Mouse (Mus musculus): ENCODE data around the gene Mex3d. TPM values are rescaled to one million over a fixed set of nuclear protein-coding genes. Genes with fewer than 3 reads are reported as not detected.

The Mex3d gene
- polyA plus RNA-seq, 1 experiment from 2014 or later: 5.1 TPM

- Histone ChIP-seq H3K27ac (ENCODE audit: low read length) (no peak overlapping the region), H3K4me2 (replicated peaks; ENCODE audit: low read depth, low read length) (no peak overlapping the region), H3K27me3 (ENCODE audit: insufficient read depth, low read length) (no peaks in the 10 kb centered on the region), H3K9ac (replicated peaks; ENCODE audit: low read length) (no peak overlapping the region), H3K36me3 (ENCODE audit: insufficient read depth, low read length) (peaks cover 90% of the 10 kb centered on the region), H3K9me3 (ENCODE audit: low read length) (no peaks in the 10 kb centered on the region), H3K4me1 (ENCODE audit: insufficient read depth, low read length) (peaks cover 4% of the 10 kb centered on the region; the same call in 1 of the 2 replicates), H3K4me3 (ENCODE audit: low read length) (no peak overlapping the region)
- ATAC-seq (ENCODE audit: low FRiP score, low TSS enrichment): no peak
- WGBS: 82% methylated on average over 1 of the region's 1 CpGs
Observed at GRCm38 (mm10) chr10:80417841-80418240, 30.4 kb upstream of the Mex3d start.

- H3K4me1 ChIP-seq (ENCODE audit: insufficient read depth, low read length): peaks cover 4% of the 10 kb centered on the region; the same call in 1 of the 2 replicates
- WGBS: 96% methylated on average over 10 of the region's 10 CpGs
- no peak overlapping the region for H3K4me2 ChIP-seq (replicated peaks; ENCODE audit: low read depth, low read length)
- H3K4me3 ChIP-seq (ENCODE audit: low read length): no peak overlapping the region
- no peaks in the 10 kb centered on the region for H3K9me3 ChIP-seq (ENCODE audit: low read length)
- H3K9ac ChIP-seq (replicated peaks; ENCODE audit: low read length): no peak overlapping the region
- ATAC-seq (ENCODE audit: low FRiP score, low TSS enrichment): no peak
- H3K27me3 ChIP-seq (ENCODE audit: insufficient read depth, low read length): no peaks in the 10 kb centered on the region
- H3K27ac ChIP-seq (ENCODE audit: low read length): no peak overlapping the region
- peaks cover 94% of the 10 kb centered on the region for H3K36me3 ChIP-seq (ENCODE audit: insufficient read depth, low read length)
Observed at GRCm38 (mm10) chr10:80417371-80417770, 29.9 kb upstream of the Mex3d start.

DNA sequence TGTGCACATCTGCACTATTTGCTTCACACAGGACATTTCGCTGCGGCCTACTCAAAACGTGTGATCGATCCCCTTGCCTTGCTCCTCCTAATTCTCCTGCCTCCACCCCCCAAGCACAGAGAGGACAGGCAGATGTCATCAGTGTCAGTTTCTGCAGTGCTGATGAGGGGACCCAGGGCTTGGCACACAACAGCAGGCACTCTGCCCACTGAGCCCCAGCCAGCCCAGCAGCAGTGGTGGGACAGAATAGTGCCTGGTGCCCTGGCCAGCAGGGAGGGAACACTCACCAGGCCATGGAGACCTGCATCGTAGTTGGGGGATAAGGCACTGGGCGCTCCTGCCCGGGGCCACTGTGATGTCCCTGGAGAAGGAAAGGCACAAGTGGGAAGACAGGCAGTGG lies 28.1 kb upstream of the Mex3d start:
- H3K9me3 ChIP-seq (ENCODE audit: low read length): no peaks in the 10 kb centered on the region
- H3K36me3 ChIP-seq (ENCODE audit: insufficient read depth, low read length): peaks cover 100% of the 10 kb centered on the region
- no peak overlapping the region for H3K4me3 ChIP-seq (ENCODE audit: low read length)
- ATAC-seq (ENCODE audit: low FRiP score, low TSS enrichment): no peak
- peaks cover 4% of the 10 kb centered on the region; the same call in 1 of the 2 replicates for H3K4me1 ChIP-seq (ENCODE audit: insufficient read depth, low read length)
- H3K27me3 ChIP-seq (ENCODE audit: insufficient read depth, low read length): no peaks in the 10 kb centered on the region
- no peak overlapping the region for H3K4me2 ChIP-seq (replicated peaks; ENCODE audit: low read depth, low read length)
- no peak overlapping the region for H3K9ac ChIP-seq (replicated peaks; ENCODE audit: low read length)
- WGBS: 91% methylated on average over 7 of the region's 7 CpGs
- no peak overlapping the region for H3K27ac ChIP-seq (ENCODE audit: low read length)

DNA sequence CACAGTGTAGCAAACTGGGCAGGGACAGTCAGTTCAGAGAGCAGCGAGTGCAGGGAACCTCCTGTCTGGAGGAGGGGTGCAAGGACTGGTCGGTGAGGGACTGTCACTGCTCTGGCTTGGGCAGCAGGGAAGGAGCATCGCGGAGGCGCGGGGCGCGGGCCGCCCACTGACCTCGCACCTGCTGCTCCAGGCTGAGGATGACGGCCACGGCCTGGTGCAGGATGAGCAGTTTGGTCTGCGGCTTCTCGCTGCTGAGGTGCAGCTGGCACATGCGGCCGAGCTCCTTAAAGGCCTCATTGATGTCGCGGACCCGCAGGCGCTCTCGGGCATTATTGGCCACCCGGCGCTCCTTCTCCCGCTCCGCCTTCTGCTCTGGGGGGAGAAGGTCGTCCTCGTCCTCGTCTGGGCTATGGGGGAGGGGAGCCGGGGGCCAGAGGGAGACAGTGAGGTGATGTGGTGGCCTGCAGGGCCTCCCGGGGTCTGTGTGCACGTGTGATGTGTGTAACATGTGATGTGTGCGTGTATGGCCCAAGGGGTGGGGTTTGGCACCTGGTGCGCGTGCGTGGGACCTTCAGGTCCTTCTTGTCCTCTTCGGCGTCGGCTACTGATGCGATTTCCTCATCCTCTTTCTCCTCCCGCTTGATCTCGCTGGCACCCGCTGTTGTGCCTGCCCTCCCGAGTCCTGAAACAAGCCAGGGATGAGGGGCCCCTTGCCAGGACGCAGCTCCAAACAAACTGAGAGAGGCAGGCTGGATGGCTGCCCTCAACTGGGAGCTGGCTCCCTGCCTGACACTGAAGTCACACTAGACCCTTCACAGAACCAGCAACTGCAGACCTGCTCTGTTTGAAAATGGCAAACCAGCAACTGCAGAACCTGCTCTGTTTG lies 25.4 kb upstream of the Mex3d start:
- no peaks in the 10 kb centered on the region for H3K9me3 ChIP-seq (ENCODE audit: low read length)
- H3K36me3 ChIP-seq (ENCODE audit: insufficient read depth, low read length): peaks cover 91% of the 10 kb centered on the region
- ATAC-seq (ENCODE audit: low FRiP score, low TSS enrichment): no peak
- H3K27ac ChIP-seq (ENCODE audit: low read length): no peak overlapping the region
- 86% methylated on average over 37 of the region's 44 CpGs for WGBS
- no peak overlapping the region for H3K4me3 ChIP-seq (ENCODE audit: low read length)
- no peak overlapping the region for H3K4me2 ChIP-seq (replicated peaks; ENCODE audit: low read depth, low read length)
- H3K27me3 ChIP-seq (ENCODE audit: insufficient read depth, low read length): no peaks in the 10 kb centered on the region
- H3K4me1 ChIP-seq (ENCODE audit: insufficient read depth, low read length): peaks cover 3% of the 10 kb centered on the region; the same call in 1 of the 2 replicates
- no peak overlapping the region for H3K9ac ChIP-seq (replicated peaks; ENCODE audit: low read length)

GRCm38 (mm10) chr10:80407924-80408323 lies 20.5 kb upstream of the Mex3d start:
- H3K9me3 ChIP-seq (ENCODE audit: low read length): no peaks in the 10 kb centered on the region; the same call in 1 of the 2 replicates
- H3K4me2 ChIP-seq (replicated peaks; ENCODE audit: low read depth, low read length): no peak overlapping the region
- no peaks in the 10 kb centered on the region for H3K27me3 ChIP-seq (ENCODE audit: insufficient read depth, low read length)
- peaks cover 55% of the 10 kb centered on the region for H3K36me3 ChIP-seq (ENCODE audit: insufficient read depth, low read length)
- peaks cover 23% of the 10 kb centered on the region for H3K4me1 ChIP-seq (ENCODE audit: insufficient read depth, low read length)
- ATAC-seq (ENCODE audit: low FRiP score, low TSS enrichment): no peak
- H3K4me3 ChIP-seq (ENCODE audit: low read length): no peak overlapping the region
- H3K9ac ChIP-seq (replicated peaks; ENCODE audit: low read length): no peak overlapping the region; the same call in 1 of the 2 replicates
- 40% methylated on average over 4 of the region's 4 CpGs for WGBS
- H3K27ac ChIP-seq (ENCODE audit: low read length): peak overlapping the region; percentile 90; the same call in 1 of the 2 replicates

DNA sequence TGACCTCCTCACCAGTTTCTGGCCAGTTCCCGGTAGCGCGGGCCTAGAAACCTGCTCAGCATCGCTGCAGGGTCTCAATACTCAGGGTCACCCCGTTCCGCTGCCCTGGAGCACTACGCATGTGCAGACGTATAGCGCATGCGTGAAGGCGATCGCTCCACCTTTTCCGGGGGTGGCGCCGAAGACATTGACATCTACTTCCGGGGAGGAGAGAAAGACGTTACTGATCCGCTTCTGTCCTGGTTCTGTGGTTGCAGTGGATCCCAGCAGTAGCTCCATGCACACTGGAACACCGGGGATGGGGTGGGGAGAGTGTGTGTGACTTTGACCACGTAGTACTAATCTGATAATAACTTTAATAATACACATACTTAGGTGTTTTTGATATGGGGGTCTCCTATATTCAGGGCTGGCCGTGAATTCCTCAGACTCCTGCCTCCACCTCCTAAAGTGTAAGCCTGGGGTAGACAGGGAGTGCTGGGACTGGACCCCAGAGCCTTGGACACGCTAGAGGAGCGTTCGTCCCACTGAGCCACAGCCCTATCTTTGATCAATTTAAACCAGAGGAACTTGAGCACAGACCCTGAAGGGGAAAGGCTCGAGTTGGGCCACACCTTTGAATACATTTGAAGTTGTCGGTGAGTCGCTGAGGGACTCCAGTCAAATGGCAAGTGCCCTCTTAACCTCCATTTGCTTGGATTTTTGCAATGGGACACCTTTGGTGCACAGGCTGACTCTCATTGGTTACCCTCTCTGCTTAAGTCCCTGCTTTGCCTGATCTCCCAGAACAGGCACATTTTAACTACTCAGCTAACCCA lies 19.4 kb upstream of the Mex3d start, which contains the start of gene Uqcr11:
TSS of gene Uqcr11 (minus strand) at position 147 of the 818 bp plus-strand sequence.
- no peaks in the 10 kb centered on the region for H3K27me3 ChIP-seq (ENCODE audit: insufficient read depth, low read length)
- peak within 1 kb of the TSS; percentile 83 for H3K4me2 ChIP-seq (replicated peaks; ENCODE audit: low read depth, low read length)
- peak within 1 kb of the TSS; percentile 94 for H3K4me3 ChIP-seq (ENCODE audit: low read length)
- H3K27ac ChIP-seq (ENCODE audit: low read length): peak within 1 kb of the TSS; percentile 90
- H3K4me1 ChIP-seq (ENCODE audit: insufficient read depth, low read length): peaks cover 23% of the 10 kb centered on the region
- H3K9me3 ChIP-seq (ENCODE audit: low read length): no peaks in the 10 kb centered on the region; the same call in 1 of the 2 replicates
- peak; percentile 76 for ATAC-seq (ENCODE audit: low FRiP score, low TSS enrichment)
- under 1% methylated on average over 27 of the region's 27 CpGs for WGBS
- peak within 1 kb of the TSS; percentile 90 for H3K9ac ChIP-seq (replicated peaks; ENCODE audit: low read length)
- H3K36me3 ChIP-seq (ENCODE audit: insufficient read depth, low read length): peaks cover 55% of the 10 kb centered on the region

GRCm38 (mm10) chr10:80405481-80406173 lies 18.2 kb upstream of the Mex3d start:
- peak overlapping the region; percentile 90 for H3K9ac ChIP-seq (replicated peaks; ENCODE audit: low read length)
- H3K27ac ChIP-seq (ENCODE audit: low read length): no peak overlapping the region
- 52% methylated on average over 10 of the region's 10 CpGs for WGBS
- H3K4me1 ChIP-seq (ENCODE audit: insufficient read depth, low read length): peaks cover 27% of the 10 kb centered on the region
- H3K4me3 ChIP-seq (ENCODE audit: low read length): peak overlapping the region; percentile 94
- H3K4me2 ChIP-seq (replicated peaks; ENCODE audit: low read depth, low read length): peak overlapping the region; percentile 83
- H3K36me3 ChIP-seq (ENCODE audit: insufficient read depth, low read length): peaks cover 50% of the 10 kb centered on the region
- no peaks in the 10 kb centered on the region; the same call in 1 of the 2 replicates for H3K9me3 ChIP-seq (ENCODE audit: low read length)
- no peak for ATAC-seq (ENCODE audit: low FRiP score, low TSS enrichment)
- no peaks in the 10 kb centered on the region for H3K27me3 ChIP-seq (ENCODE audit: insufficient read depth, low read length)

DNA sequence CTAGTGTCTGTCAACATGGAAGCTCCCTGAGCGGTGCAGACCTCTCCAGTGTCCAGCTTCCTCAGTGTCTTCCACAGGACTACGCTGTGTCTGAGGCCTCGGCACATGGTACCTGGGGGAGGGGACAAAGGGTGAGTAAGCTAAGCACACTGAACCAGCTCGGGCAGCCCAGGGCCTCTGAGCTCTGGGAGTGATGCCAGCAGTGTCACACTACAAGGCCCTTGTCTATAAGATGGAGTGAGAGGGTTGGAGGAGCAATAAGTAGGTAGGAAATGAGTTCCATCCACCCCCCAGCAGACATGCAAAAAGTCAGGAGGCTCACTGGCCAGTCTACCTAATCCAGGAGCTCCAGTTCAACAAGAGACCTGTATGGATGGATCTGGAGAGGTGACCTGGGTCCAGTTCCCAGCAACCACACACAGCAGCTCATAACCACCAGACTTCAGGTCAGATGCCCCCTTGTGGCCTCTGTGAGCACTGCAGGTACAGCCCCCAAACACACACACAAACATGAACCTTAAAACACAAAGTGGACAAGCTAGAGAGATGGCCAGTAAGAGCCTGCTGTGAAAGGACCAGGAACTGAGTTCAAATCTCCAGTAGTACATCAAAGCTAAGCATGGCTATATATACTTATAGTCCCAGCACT lies 15.7 kb upstream of the Mex3d start:
- ATAC-seq (ENCODE audit: low FRiP score, low TSS enrichment): no peak
- no peak overlapping the region for H3K4me2 ChIP-seq (replicated peaks; ENCODE audit: low read depth, low read length)
- 91% methylated on average over 4 of the region's 4 CpGs for WGBS
- no peaks in the 10 kb centered on the region; the same call in 1 of the 2 replicates for H3K9me3 ChIP-seq (ENCODE audit: low read length)
- H3K9ac ChIP-seq (replicated peaks; ENCODE audit: low read length): no peak overlapping the region
- no peak overlapping the region for H3K27ac ChIP-seq (ENCODE audit: low read length)
- no peaks in the 10 kb centered on the region for H3K27me3 ChIP-seq (ENCODE audit: insufficient read depth, low read length)
- H3K4me3 ChIP-seq (ENCODE audit: low read length): no peak overlapping the region
- H3K4me1 ChIP-seq (ENCODE audit: insufficient read depth, low read length): peaks cover 35% of the 10 kb centered on the region
- peaks cover 31% of the 10 kb centered on the region for H3K36me3 ChIP-seq (ENCODE audit: insufficient read depth, low read length)

DNA sequence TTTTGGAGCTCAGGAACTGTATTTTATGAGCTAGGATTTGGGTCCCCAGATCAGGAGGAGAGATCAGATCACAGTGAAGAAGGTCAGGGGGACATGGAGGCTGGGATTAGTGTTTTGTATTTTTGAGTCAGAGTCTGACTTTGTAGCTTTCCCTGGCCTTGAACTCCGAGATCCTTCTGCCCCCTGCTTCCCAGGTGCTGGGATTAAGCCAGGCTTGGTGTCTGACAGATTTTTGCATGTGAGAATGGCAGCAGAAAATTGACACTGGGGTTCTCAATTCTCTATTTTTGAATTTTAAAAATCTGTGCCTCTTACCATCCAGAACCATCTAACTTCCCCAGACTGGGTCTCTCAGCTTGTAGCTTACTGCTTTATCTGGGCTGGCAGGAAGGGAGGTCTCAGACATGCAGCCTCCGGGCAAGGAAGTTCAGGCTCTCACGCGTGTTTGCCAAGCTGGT lies 13.3 kb upstream of the Mex3d start:
- ATAC-seq (ENCODE audit: low FRiP score, low TSS enrichment): no peak
- H3K36me3 ChIP-seq (ENCODE audit: insufficient read depth, low read length): peaks cover 33% of the 10 kb centered on the region
- H3K9ac ChIP-seq (replicated peaks; ENCODE audit: low read length): peak overlapping the region; percentile 65

More for the DNA sequence above, 13.3 kb upstream of the Mex3d start:
- no peaks in the 10 kb centered on the region for H3K27me3 ChIP-seq (ENCODE audit: insufficient read depth, low read length)
- no peak overlapping the region for H3K4me3 ChIP-seq (ENCODE audit: low read length)
- peaks cover 35% of the 10 kb centered on the region for H3K4me1 ChIP-seq (ENCODE audit: insufficient read depth, low read length)
- H3K9me3 ChIP-seq (ENCODE audit: low read length): no peaks in the 10 kb centered on the region; the same call in 1 of the 2 replicates
- 79% methylated on average over 4 of the region's 4 CpGs for WGBS
- peak overlapping the region; percentile 100 for H3K27ac ChIP-seq (ENCODE audit: low read length)
- peak overlapping the region; percentile 60 for H3K4me2 ChIP-seq (replicated peaks; ENCODE audit: low read depth, low read length)
